Mouse (Mus musculus) heart, postnatal 0 days (tissue): ENCODE measurements around the gene Palm2. TPM values are rescaled to one million over a fixed set of nuclear protein-coding genes. Genes with fewer than 3 reads are reported as not detected.

Experiments used
- ATAC-seq: fragments of 200-750 bp; cut with Nextera tagmentation; 2 replicates; pipeline ENCODE4 v1.8.0; 2017; ENCODE audit warnings: low read depth, moderate number of reproducible peaks, moderate library complexity; ENCODE audit not compliant: insufficient read depth
- DNase-seq: peaks from one replicate; pipeline ENCODE4 v3.0.0-alpha.2; 2016; ENCODE audit warnings: low spot score
- H3K27ac ChIP-seq: fragments of 300-500 bp; sonication (generic); 2 replicates; pipeline ENCODE4 v1.5.1; 2014; ENCODE audit warnings: low read depth, mild to moderate bottlenecking
- H3K27me3 ChIP-seq: fragments of 300-500 bp; sonication (generic); 2 replicates; pipeline ENCODE4 v1.6.1; 2014; ENCODE audit warnings: low read length, mixed read lengths; ENCODE audit not compliant: control insufficient read depth, insufficient read depth
- H3K36me3 ChIP-seq: fragments of 300-500 bp; sonication (generic); replicated peaks from 2 replicates; pipeline ENCODE4 v1.6.1; 2014; ENCODE audit warnings: low read length, mixed read lengths; ENCODE audit not compliant: control insufficient read depth, insufficient read depth
- H3K4me1 ChIP-seq: fragments of 300-500 bp; sonication (generic); 2 replicates; pipeline ENCODE4 v1.6.1; 2014; ENCODE audit warnings: antibody characterized with exemption; ENCODE audit not compliant: control insufficient read depth, insufficient read depth
- H3K4me2 ChIP-seq: fragments of 300-500 bp; sonication (generic); 2 replicates; pipeline ENCODE4 v1.6.1; 2014; ENCODE audit warnings: low read depth, mild to moderate bottlenecking, low read length, moderate library complexity
- H3K4me3 ChIP-seq: fragments of 300-500 bp; sonication (generic); 2 replicates; pipeline ENCODE4 v1.5.1; 2014; ENCODE audit warnings: low read depth, low read length
- H3K9ac ChIP-seq: fragments of 300-500 bp; sonication (generic); replicated peaks from 2 replicates; pipeline ENCODE4 v1.6.1; 2014; ENCODE audit warnings: low read depth, low read length, mixed read lengths
- H3K9me3 ChIP-seq: fragments of 300-500 bp; sonication (generic); replicated peaks from 2 replicates; pipeline ENCODE4 v1.6.1; 2016; ENCODE audit warnings: low read length; ENCODE audit not compliant: control insufficient read depth
- CTCF ChIP-seq: IDR thresholded peaks from 2 replicates; pipeline ENCODE4 v1.5.1; 2016; ENCODE audit warnings: antibody characterized with exemption, control low read depth, low read depth
- EP300 ChIP-seq: IDR thresholded peaks from 2 replicates; pipeline ENCODE4 v1.6.1; 2016; ENCODE audit warnings: antibody characterized with exemption, low read depth
- WGBS: fragments of 180-500 bp; shearing (Covaris S2); extraction: QIAGEN DNeasy Blood & Tissue Kit; methylation state at CpG from one replicate; pipeline ENCODE4 v1.1.7; 2014; 5-methylcytosine and 5-hydroxymethylcytosine counted together
- polyA plus RNA-seq: library from polyadenylated mRNA; unstranded; fragments of >200 nt; fragmentation: Nextera tagmentation; extraction: Ambion mirVana; gene quantifications from 2 replicates; pipeline ENCODE4 v1.2.1, GENCODE M21; 2015
- total RNA-seq: library from RNA; depleted of rRNA; stranded (reverse); fragments of >200 nt; gene quantifications from 2 replicates; pipeline ENCODE4 v1.2.3, GENCODE M21; 2014; ENCODE audit warnings: low replicate concordance

Palm2 gene
- total and polyA plus RNA-seq, 2 experiments from 2014 or later: 6.6 to 12.6 TPM

DNA sequence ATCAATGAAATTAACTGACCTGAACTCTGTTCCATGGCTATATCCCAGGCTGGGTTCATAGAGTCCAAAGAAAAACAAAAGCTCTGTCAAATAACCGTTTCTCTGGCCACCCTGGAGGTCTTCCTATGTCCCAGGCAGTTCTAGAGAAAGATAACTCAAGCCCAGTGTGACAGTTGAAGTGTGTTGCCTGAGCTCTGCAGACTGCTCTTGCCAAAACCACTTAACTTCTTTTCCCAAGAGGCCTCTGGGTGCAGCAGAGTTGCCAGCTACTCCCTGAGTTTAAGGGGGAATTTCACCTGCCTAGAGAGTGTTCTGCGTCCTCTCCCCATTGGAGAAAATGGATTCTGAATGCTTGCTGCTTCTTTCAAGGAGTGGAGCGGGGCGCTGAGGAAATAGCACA is 158.7 kb downstream of the Palm2 start:
- H3K9me3 ChIP-seq: no peaks in the 10 kb centered on the region
- peaks cover 53% of the 10 kb centered on the region for H3K4me1 ChIP-seq
- no peak overlapping the region for H3K4me3 ChIP-seq
- H3K27me3 ChIP-seq: no peaks in the 10 kb centered on the region
- TF ChIP-seq CTCF: no peak
- no peak for TF ChIP-seq EP300
- WGBS: 54% methylated on average over 4 of the region's 4 CpGs
- ATAC-seq (peak; percentile 67), DNase-seq (peak; percentile 85)
- no peaks in the 10 kb centered on the region for H3K36me3 ChIP-seq
- H3K9ac ChIP-seq: no peak overlapping the region
- no peak overlapping the region for H3K4me2 ChIP-seq
- H3K27ac ChIP-seq: peak overlapping the region; percentile 67

DNA sequence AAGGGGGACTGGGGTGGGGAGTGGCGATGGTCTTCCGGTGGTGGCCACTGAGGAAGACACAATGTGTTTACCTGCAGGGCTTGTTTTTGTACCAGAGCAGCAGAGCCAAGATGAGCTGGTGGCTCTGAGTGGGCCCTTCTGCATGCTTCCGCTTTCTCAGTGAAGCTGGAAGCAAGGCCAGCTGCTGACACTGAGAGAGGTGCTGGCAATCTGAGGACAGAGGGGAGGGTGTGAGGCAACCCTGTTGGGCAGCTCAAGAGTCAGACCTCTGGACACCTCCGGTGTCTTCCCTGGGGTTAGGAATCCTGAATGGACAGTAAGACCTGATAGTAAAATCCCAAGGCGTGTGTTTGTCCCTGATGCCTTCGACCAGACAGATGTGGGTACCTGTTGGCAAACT is 165.9 kb downstream of the Palm2 start:
- Histone ChIP-seq H3K9me3 (no peaks in the 10 kb centered on the region), H3K9ac (no peak overlapping the region), H3K36me3 (no peaks in the 10 kb centered on the region), H3K4me2 (no peak overlapping the region), H3K4me3 (no peak overlapping the region), H3K27me3 (no peaks in the 10 kb centered on the region), H3K4me1 (peaks cover 41% of the 10 kb centered on the region), H3K27ac (peak overlapping the region; percentile 36; the same call in 1 of the 2 replicates)
- 72% methylated on average over 6 of the region's 6 CpGs for WGBS
- ATAC-seq (no peak), DNase-seq (no peak)
- TF ChIP-seq CTCF: no peak
- TF ChIP-seq EP300: no peak

DNA sequence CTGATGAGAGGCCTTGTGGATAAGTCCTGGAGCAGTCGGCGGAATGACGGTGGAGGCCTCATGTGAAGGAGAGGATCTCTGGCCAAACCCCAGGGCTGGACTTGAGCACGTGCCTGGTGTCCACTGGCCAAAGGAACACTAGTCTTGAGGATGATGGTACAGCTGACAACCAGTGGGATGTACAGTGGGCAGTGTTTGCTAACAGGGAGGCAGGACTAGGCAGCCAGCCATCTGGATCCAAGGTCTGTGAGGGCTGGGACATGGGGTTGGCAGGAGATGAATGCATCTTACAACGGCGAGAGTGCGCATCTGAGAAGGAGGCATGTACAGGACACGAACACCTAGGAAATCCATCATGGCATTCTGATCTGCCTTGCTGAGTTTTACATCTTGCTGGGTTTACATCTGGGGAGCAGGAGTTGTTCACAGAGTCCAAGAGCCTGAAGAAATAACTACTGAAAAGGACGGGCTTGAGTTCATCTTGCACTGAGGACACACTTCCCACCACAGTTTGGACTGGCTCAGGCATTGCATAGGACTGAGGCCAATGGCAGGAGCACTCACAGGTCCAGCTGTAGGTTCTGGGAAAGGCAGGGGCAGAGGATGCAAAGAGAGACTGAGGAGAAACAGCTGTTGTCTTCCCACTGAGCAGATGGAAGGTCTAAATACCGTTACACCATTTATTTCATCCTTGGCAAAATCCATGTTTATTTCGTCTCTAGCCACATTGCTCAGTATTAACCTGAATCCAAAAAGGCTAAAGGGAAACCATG is 166.8 kb downstream of the Palm2 start:
- 0 out of 2 replicates have a peak, but pooled peaks have one; percentile 16 for ATAC-seq
- no peak for TF ChIP-seq EP300
- no peak for TF ChIP-seq CTCF
- H3K4me1 ChIP-seq: peaks cover 42% of the 10 kb centered on the region
- 63% methylated on average over 11 of the region's 11 CpGs for WGBS
- no peaks in the 10 kb centered on the region for H3K9me3 ChIP-seq
- H3K4me2 ChIP-seq: no peak overlapping the region
- no peak overlapping the region for H3K9ac ChIP-seq
- no peaks in the 10 kb centered on the region for H3K36me3 ChIP-seq
- no peak overlapping the region for H3K4me3 ChIP-seq
- H3K27ac ChIP-seq: peak overlapping the region; percentile 44; the same call in 1 of the 2 replicates
- no peaks in the 10 kb centered on the region for H3K27me3 ChIP-seq
- DNase-seq: no peak

DNA sequence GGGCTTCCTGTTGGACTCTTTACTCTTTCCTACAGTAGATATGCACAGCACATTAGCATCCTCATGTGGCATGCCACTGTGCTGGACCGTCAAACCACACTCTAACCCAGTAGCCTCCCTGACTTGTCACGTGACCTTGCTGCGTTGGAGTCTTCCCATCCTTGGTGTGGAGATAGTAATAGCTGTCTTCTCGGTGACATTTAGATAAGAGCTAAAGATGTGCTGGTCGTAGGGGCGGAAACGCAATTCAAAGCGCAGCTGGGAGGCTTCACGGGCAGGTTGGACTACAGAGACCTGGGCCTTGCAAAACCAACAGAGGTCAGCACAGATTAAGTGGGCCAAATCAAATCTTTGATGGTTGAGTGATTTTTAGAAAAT is 167.4 kb downstream of the Palm2 start:
- H3K4me2 ChIP-seq: no peak overlapping the region
- H3K27me3 ChIP-seq: no peaks in the 10 kb centered on the region
- ATAC-seq (no peak), DNase-seq (no peak)
- H3K9ac ChIP-seq: no peak overlapping the region
- no peak overlapping the region for H3K4me3 ChIP-seq
- no peaks in the 10 kb centered on the region for H3K36me3 ChIP-seq
- H3K9me3 ChIP-seq: no peaks in the 10 kb centered on the region
- 0 out of 2 replicates have a peak overlapping the region, but pooled peaks have one; percentile 44 for H3K27ac ChIP-seq
- 30% methylated on average over 9 of the region's 9 CpGs for WGBS
- H3K4me1 ChIP-seq: peaks cover 42% of the 10 kb centered on the region
- TF ChIP-seq EP300: no peak
- TF ChIP-seq CTCF: 0 out of 2 replicates have a peak, but pooled peaks have one; percentile 3

- ATAC-seq: peak; percentile 60
- Histone ChIP-seq H3K4me2 (no peak overlapping the region), H3K9ac (no peak overlapping the region), H3K4me1 (peaks cover 45% of the 10 kb centered on the region), H3K36me3 (no peaks in the 10 kb centered on the region), H3K4me3 (no peak overlapping the region), H3K27ac (peak overlapping the region; percentile 52), H3K9me3 (no peaks in the 10 kb centered on the region), H3K27me3 (no peaks in the 10 kb centered on the region)
- peak; percentile 38 for DNase-seq
- WGBS: 51% methylated on average over 10 of the region's 10 CpGs
- TF ChIP-seq CTCF (no peak), EP300 (no peak)
These were observed 168.0 kb downstream of the Palm2 start for GRCm38 (mm10) chr4:57601903-57602617.
